Mouse (Mus musculus): ENCODE results near the gene Vps18. TPM values are rescaled to one million over a fixed set of nuclear protein-coding genes. Genes with fewer than 3 reads are reported as not detected.

Gene Vps18
- polyA plus RNA-seq, 1 experiment from 2014 or later: 20.9 TPM

DNA sequence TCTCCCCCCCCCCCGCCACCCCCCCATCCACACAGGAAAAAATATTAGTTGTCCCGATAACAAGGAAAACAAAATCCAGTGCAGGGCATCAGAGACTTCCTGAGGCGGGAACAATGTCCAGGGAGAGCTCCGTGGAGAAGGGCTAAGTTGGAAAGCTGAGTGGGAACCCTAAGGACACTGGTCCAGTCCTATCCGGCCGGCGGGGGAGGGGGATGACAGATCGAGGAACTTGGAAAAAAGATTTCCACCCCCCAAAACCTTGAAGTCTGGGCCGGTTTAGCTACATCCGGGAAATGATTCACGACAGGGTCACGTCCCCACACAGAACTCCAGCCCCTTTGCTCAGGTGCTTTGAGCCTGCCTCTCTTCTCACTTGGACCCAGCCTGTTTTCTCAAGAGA lies 23.0 kb downstream of the Vps18 start:
- Histone ChIP-seq H3K9me3 (no peaks in the 10 kb centered on the region), H3K27ac (no peak overlapping the region), H3K4me1 (replicated peaks) (0 out of 2 replicates have a peak, but pooled peaks cover 12% of the 10 kb centered on the region), H3K36me3 (no peaks in the 10 kb centered on the region), H3K9ac (no peak overlapping the region), H3K27me3 (replicated peaks) (no peaks in the 10 kb centered on the region), H3K4me3 (replicated peaks) (no peak overlapping the region), H3K4me2 (replicated peaks) (no peak overlapping the region)
- 36% methylated on average over 12 of the region's 12 CpGs for WGBS
- ATAC-seq: no peak

- 76% methylated on average over 2 of the region's 2 CpGs for WGBS
- Histone ChIP-seq H3K9ac (no peak overlapping the region), H3K36me3 (no peaks in the 10 kb centered on the region), H3K4me1 (replicated peaks) (0 out of 2 replicates have a peak, but pooled peaks cover 12% of the 10 kb centered on the region), H3K9me3 (no peaks in the 10 kb centered on the region), H3K4me2 (replicated peaks) (no peak overlapping the region), H3K27ac (no peak overlapping the region), H3K4me3 (replicated peaks) (no peak overlapping the region), H3K27me3 (replicated peaks) (no peaks in the 10 kb centered on the region)
- no peak for ATAC-seq
These were observed 23.9 kb downstream of the Vps18 start for GRCm38 (mm10) chr2:119312380-119312958.

DNA sequence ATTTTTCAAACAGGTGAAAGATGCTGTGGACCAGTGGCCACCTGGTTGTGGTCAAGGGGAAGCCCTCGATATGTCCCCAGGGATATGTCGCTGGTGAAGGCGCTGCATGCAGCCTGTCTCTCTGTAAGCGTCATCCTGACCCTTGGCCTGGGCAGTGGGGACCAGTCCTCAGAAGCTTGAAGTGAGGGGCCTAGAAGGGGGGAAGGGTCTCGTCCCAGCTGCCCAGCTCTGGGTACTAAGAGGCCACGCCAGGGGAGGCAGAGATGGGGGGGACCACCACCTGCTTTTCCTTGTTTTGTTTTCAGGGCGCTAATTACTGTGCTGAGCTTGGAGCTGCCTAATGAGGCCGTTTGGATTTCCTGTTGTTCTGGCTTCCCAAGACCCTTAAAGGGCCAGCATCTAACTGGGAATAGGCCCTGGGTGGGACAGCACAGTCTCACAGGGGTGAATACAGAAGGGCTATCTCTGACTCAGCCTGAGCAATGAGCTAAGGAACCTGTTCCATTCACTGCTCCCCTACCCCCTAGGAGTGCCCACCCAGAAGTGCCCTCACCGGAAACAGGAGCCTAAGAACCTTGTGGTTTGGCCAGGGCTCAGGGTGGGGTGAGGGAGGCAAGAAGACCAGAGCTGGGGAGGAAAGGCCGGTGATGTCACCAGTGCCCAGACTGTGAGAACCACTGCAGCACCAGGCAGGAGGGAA lies 25.4 kb downstream of the Vps18 start:
- H3K4me3 ChIP-seq (replicated peaks): no peak overlapping the region
- no peaks in the 10 kb centered on the region for H3K27me3 ChIP-seq (replicated peaks)
- H3K4me2 ChIP-seq (replicated peaks): no peak overlapping the region
- H3K9ac ChIP-seq: no peak overlapping the region
- no peaks in the 10 kb centered on the region for H3K36me3 ChIP-seq
- 0 out of 2 replicates have a peak, but pooled peaks cover 19% of the 10 kb centered on the region for H3K4me1 ChIP-seq (replicated peaks)
- H3K9me3 ChIP-seq: no peaks in the 10 kb centered on the region
- no peak overlapping the region; the same call in 1 of the 2 replicates for H3K27ac ChIP-seq
- 43% methylated on average over 10 of the region's 10 CpGs for WGBS
- no peak for ATAC-seq

- Histone ChIP-seq H3K4me2 (replicated peaks) (no peak overlapping the region), H3K9ac (no peak overlapping the region), H3K36me3 (no peaks in the 10 kb centered on the region), H3K4me3 (replicated peaks) (no peak overlapping the region), H3K4me1 (replicated peaks) (0 out of 2 replicates have a peak, but pooled peaks cover 16% of the 10 kb centered on the region), H3K27ac (no peak overlapping the region; the same call in 1 of the 2 replicates), H3K9me3 (no peaks in the 10 kb centered on the region), H3K27me3 (replicated peaks) (no peaks in the 10 kb centered on the region)
- ATAC-seq: no peak
- WGBS: 77% methylated on average over 12 of the region's 12 CpGs
These were observed 26.3 kb downstream of the Vps18 start for GRCm38 (mm10) chr2:119314742-119315310.

GRCm38 (mm10) chr2:119318043-119318710 lies 29.6 kb downstream of the Vps18 start:
- Histone ChIP-seq H3K4me1 (replicated peaks) (peaks cover 31% of the 10 kb centered on the region), H3K27me3 (replicated peaks) (peaks cover 23% of the 10 kb centered on the region), H3K4me2 (replicated peaks) (peak overlapping the region; percentile 12; the same call in 1 of the 2 replicates), H3K4me3 (replicated peaks) (no peak overlapping the region), H3K9me3 (no peaks in the 10 kb centered on the region), H3K27ac (peak overlapping the region; percentile 75), H3K36me3 (no peaks in the 10 kb centered on the region), H3K9ac (no peak overlapping the region)
- 62% methylated on average over 3 of the region's 3 CpGs for WGBS
- ATAC-seq: peak; percentile 81

DNA sequence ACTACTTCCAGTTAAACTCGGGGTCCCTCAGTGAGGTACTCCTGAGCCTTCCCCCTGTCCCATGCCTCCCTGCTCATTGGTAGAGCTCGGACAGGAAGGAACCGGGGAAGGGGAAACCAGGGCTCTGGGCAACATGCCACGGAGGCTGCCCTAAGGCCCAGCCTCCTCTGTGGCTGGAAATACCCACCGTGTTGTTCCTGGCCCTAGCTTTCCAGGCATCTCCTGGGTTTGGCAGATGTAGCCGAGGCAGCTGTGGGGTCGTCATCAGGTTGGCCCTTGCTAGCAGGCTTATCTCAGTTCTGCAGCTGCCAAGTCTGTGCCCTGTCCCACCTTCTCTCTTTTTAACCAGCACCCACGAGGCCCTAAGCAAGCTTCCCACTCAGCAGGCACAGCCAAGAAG lies 32.0 kb downstream of the Vps18 start:
- H3K27ac ChIP-seq: no peak overlapping the region
- H3K36me3 ChIP-seq: no peaks in the 10 kb centered on the region
- ATAC-seq: no peak
- no peak overlapping the region for H3K9ac ChIP-seq
- no peak overlapping the region for H3K4me3 ChIP-seq (replicated peaks)
- peaks cover 42% of the 10 kb centered on the region for H3K27me3 ChIP-seq (replicated peaks)
- peaks cover 42% of the 10 kb centered on the region for H3K4me1 ChIP-seq (replicated peaks)
- H3K4me2 ChIP-seq (replicated peaks): no peak overlapping the region
- WGBS: 73% methylated on average over 8 of the region's 8 CpGs
- no peaks in the 10 kb centered on the region for H3K9me3 ChIP-seq

GRCm38 (mm10) chr2:119321771-119322586 lies 33.4 kb downstream of the Vps18 start:
- H3K9me3 ChIP-seq: no peaks in the 10 kb centered on the region
- peak overlapping the region; percentile 35 for H3K4me3 ChIP-seq (replicated peaks)
- peaks cover 54% of the 10 kb centered on the region for H3K4me1 ChIP-seq (replicated peaks)
- H3K4me2 ChIP-seq (replicated peaks): peak overlapping the region; percentile 85
- 6% methylated on average over 48 of the region's 48 CpGs for WGBS
- no peak for ATAC-seq
- H3K36me3 ChIP-seq: no peaks in the 10 kb centered on the region
- peak overlapping the region; percentile 36 for H3K9ac ChIP-seq
- H3K27ac ChIP-seq: peak overlapping the region; percentile 22; the same call in 1 of the 2 replicates
- H3K27me3 ChIP-seq (replicated peaks): peaks cover 52% of the 10 kb centered on the region

DNA sequence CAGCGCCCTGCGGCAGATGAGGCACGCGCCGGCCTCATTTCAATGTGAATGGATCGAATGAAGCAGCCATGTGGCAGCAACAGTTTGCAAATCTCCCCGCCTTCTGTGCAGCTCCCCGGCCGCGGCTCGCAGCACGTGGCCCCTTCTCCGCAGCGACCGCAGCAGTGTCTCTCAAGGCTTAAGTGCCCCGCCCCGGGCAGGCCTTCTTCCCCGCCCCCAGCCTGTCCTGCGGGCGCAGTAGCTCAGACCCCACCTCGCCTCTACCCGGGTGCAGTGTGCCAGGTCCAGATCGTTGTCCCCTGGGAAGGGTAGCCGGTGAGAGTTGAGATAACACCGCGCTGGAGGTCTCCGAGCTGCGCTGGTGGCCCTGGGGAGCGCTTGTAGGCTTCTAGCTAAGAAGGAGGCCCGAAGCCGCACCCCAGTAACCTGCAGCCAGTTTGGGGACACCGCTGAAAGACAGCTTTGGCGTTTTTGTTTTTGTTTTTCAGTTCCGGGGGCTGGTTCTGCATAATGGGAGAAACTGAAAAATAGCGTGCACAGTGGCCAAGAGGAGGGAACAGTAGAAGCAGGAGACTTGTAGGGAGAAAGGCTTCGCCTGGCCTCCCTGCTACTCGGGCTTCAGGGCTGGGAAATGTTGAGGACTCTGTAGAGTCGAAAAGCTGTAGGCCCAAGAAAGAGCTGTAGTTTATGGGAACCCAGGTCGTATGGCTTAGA lies 34.2 kb downstream of the Vps18 start:
- Histone ChIP-seq H3K27ac (peak overlapping the region; percentile 29), H3K27me3 (replicated peaks) (peaks cover 52% of the 10 kb centered on the region), H3K36me3 (no peaks in the 10 kb centered on the region), H3K9ac (peak overlapping the region; percentile 36; the same call in 1 of the 2 replicates), H3K4me2 (replicated peaks) (peak overlapping the region; percentile 85), H3K4me3 (replicated peaks) (peak overlapping the region; percentile 35), H3K9me3 (no peaks in the 10 kb centered on the region), H3K4me1 (replicated peaks) (peaks cover 61% of the 10 kb centered on the region)
- WGBS: 19% methylated on average over 39 of the region's 39 CpGs
- ATAC-seq: peak; percentile 44

- peaks cover 59% of the 10 kb centered on the region for H3K27me3 ChIP-seq (replicated peaks)
- H3K9me3 ChIP-seq: no peaks in the 10 kb centered on the region
- 12% methylated on average over 27 of the region's 32 CpGs for WGBS
- no peaks in the 10 kb centered on the region for H3K36me3 ChIP-seq
- H3K4me3 ChIP-seq (replicated peaks): peak overlapping the region; percentile 58
- H3K27ac ChIP-seq: no peak overlapping the region
- no peak overlapping the region for H3K9ac ChIP-seq
- peaks cover 60% of the 10 kb centered on the region for H3K4me1 ChIP-seq (replicated peaks)
- no peak for ATAC-seq
- H3K4me2 ChIP-seq (replicated peaks): peak overlapping the region; percentile 100
These were observed 35.5 kb downstream of the Vps18 start for GRCm38 (mm10) chr2:119323866-119324575.

DNA sequence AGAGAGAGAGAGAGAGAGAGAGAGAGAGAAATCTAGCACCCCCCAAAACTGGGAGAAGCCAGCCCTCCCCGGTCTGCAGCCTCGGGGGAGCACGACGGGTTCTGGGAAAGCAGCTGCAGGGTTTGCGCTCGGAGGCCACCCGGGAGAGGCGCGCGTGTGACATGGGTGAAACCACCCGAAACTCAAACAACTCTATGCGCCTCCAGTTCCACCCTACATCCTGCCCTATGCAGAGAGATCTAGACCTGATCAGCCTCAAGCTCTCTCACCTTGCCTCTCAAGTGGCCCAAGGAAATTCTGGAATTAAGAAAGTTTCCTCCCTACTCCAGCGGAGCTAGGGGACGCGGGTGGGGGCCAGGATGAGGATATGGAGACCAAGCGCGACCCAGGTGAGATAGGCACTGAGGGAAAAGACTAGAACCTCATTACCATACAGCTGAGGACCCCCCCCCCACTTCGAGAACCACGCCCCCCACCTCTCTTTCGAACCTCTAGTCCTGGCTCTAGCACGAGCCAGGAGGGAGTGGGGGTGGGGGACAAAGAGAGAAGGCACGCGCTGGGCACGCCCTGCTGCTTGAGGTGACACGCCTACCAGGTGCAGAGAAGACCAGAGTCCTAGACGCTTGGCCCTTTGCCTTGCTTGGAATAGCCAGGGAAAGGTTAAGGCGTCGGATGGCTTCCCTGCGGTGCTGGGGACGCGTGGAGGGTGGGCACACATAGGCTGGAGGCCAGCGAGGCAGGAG lies 36.2 kb downstream of the Vps18 start:
- Histone ChIP-seq H3K27me3 (replicated peaks) (peaks cover 61% of the 10 kb centered on the region), H3K4me2 (replicated peaks) (peak overlapping the region; percentile 100), H3K27ac (peak overlapping the region; percentile 28; the same call in 1 of the 2 replicates), H3K9ac (peak overlapping the region; percentile 56), H3K4me1 (replicated peaks) (peaks cover 65% of the 10 kb centered on the region), H3K4me3 (replicated peaks) (peak overlapping the region; percentile 58), H3K9me3 (no peaks in the 10 kb centered on the region), H3K36me3 (no peaks in the 10 kb centered on the region)
- WGBS: under 1% methylated on average over 32 of the region's 32 CpGs
- peak; percentile 68 for ATAC-seq
